Mouse (Mus musculus): Measurements from ENCODE around the gene Ddx39. TPM values are rescaled to one million over a fixed set of nuclear protein-coding genes. Genes with fewer than 3 reads are reported as not detected.
A peak's percentile ranks its signal among the peaks of the same experiment; 100 is the strongest.

Gene Ddx39
- polyA plus RNA-seq, 2 experiments, result 110 to 191 TPM

GRCm38 (mm10) chr8:83725521-83726102 lies 10.6 kb downstream of the Ddx39 start:
- Histone ChIP-seq H3K27me3 (ENCODE audit: control insufficient read depth, insufficient read depth, low read length) (no peaks in the 10 kb centered on the region), H3K4me2 (ENCODE audit: low read depth) (no peak overlapping the region), H3K27ac (no peak overlapping the region), H3K4me3 (ENCODE audit: insufficient read depth in 1 of 2, low read depth in 2 of 2, low read length in 2 of 2) (no peak overlapping the region), H3K4me1 (replicated peaks; ENCODE audit: control insufficient read depth in 2 of 2, insufficient read depth in 2 of 2, low read length in 1 of 2) (no peaks in the 10 kb centered on the region), H3K9ac (replicated peaks) (no peak overlapping the region), H3K36me3 (replicated peaks; ENCODE audit: control insufficient read depth, insufficient read depth, low read depth) (peaks cover 52% of the 10 kb centered on the region), H3K9me3 (ENCODE audit: control insufficient read depth, low read length) (no peaks in the 10 kb centered on the region)
- TF ChIP-seq CTCF (IDR thresholded peaks at IDR 0.05; ENCODE audit: low read depth) (no peak), EP300 (IDR thresholded peaks at IDR 0.05; ENCODE audit: low read depth) (no peak)
- WGBS (ENCODE audit: insufficient replicate concordance), result 80% methylated on average over 8 of the region's 8 CpGs
- DNase-seq (ENCODE audit: low read depth in 3 of 3, low spot score in 3 of 3) (no peak), ATAC-seq (ENCODE audit: insufficient read depth) (no peak)

DNA sequence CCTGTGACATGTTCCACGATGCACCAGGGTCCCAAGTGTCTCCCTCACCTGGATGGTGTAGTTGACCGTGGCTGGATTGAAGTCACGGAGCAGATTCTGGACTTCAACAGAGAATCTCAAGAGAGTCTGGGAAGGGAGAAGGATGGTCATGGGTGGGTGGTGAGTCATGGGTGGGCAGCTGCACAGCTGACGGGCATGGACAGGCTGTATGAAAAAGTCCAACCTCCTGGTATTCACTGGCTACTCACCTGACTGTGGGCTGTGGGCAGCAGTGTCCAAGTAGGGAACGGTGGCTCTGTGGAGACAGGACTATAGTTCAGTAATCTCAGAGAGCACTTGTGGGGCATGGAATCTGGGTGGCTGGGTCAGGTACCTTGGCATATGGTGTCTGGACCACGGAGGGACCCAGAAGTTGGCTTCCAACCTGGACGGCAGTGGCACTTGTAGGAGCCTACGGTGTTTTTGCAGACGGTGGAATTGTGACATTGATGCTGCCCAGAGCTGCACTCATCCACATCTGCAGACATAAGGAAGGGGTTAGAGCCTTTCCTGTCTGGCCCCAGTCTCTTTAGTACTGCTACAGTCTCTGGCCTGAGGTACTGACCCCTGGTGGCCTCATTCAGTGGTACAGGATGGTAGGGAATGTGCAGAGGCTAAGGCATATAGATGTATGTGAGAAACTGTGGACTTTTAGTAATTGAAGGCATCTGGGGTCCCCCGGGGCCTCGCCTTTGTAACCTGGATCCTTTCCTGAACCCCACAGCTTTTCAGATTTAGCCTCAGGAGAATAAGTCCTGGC lies 14.2 kb downstream of the Ddx39 start:
- no peak for TF ChIP-seq EP300 (IDR thresholded peaks at IDR 0.05; ENCODE audit: low read depth)
- peak; percentile 78 for TF ChIP-seq CTCF (IDR thresholded peaks at IDR 0.05; ENCODE audit: low read depth)
- 64% methylated on average over 11 of the region's 11 CpGs for WGBS (ENCODE audit: insufficient replicate concordance)
- ATAC-seq (ENCODE audit: insufficient read depth) (no peak), DNase-seq (ENCODE audit: low read depth in 3 of 3, low spot score in 3 of 3) (no peak)
- H3K9me3 ChIP-seq (ENCODE audit: control insufficient read depth, low read length), result no peaks in the 10 kb centered on the region
- H3K27me3 ChIP-seq (ENCODE audit: control insufficient read depth, insufficient read depth, low read length), result no peaks in the 10 kb centered on the region
- H3K4me2 ChIP-seq (ENCODE audit: low read depth), result no peak overlapping the region
- no peak overlapping the region for H3K4me3 ChIP-seq (ENCODE audit: insufficient read depth in 1 of 2, low read depth in 2 of 2, low read length in 2 of 2)
- no peaks in the 10 kb centered on the region for H3K4me1 ChIP-seq (replicated peaks; ENCODE audit: control insufficient read depth in 2 of 2, insufficient read depth in 2 of 2, low read length in 1 of 2)
- H3K36me3 ChIP-seq (replicated peaks; ENCODE audit: control insufficient read depth, insufficient read depth, low read depth), result peaks cover 16% of the 10 kb centered on the region
- no peak overlapping the region for H3K9ac ChIP-seq (replicated peaks)
- no peak overlapping the region for H3K27ac ChIP-seq

- H3K27ac ChIP-seq, result no peak overlapping the region
- H3K9ac ChIP-seq (replicated peaks), result no peak overlapping the region
- no peak overlapping the region for H3K4me3 ChIP-seq (ENCODE audit: insufficient read depth in 1 of 2, low read depth in 2 of 2, low read length in 2 of 2)
- H3K27me3 ChIP-seq (ENCODE audit: control insufficient read depth, insufficient read depth, low read length), result no peaks in the 10 kb centered on the region
- DNase-seq (ENCODE audit: low read depth in 3 of 3, low spot score in 3 of 3) (no peak), ATAC-seq (ENCODE audit: insufficient read depth) (no peak)
- no peaks in the 10 kb centered on the region for H3K4me1 ChIP-seq (replicated peaks; ENCODE audit: control insufficient read depth in 2 of 2, insufficient read depth in 2 of 2, low read length in 1 of 2)
- no peaks in the 10 kb centered on the region for H3K36me3 ChIP-seq (replicated peaks; ENCODE audit: control insufficient read depth, insufficient read depth, low read depth)
- no peaks in the 10 kb centered on the region for H3K9me3 ChIP-seq (ENCODE audit: control insufficient read depth, low read length)
- WGBS (ENCODE audit: insufficient replicate concordance), result 72% methylated on average over 5 of the region's 5 CpGs
- no peak overlapping the region for H3K4me2 ChIP-seq (ENCODE audit: low read depth)
- TF ChIP-seq EP300 (IDR thresholded peaks at IDR 0.05; ENCODE audit: low read depth) (no peak), CTCF (IDR thresholded peaks at IDR 0.05; ENCODE audit: low read depth) (no peak)
Measured at GRCm38 (mm10) chr8:83731906-83732305, 16.9 kb downstream of the Ddx39 start.

DNA sequence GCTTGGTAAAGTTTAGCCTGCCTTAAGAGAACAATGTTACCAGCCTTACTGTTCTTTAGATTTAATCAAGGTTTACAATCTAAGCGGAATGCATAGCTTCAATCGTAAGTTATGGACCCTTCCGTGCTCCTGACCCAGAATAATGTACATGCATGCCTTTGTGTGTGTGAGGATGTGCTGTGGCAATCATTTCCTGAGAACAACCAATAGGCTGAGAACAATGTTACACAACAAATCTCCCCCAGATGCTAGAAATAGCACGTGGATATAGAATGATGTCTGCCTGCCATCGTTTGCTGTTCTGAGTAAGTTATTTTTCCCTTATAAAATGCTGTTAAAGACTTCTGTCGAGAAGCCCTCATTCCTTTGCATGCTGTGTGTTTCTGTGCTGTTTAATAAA lies 17.9 kb downstream of the Ddx39 start:
- Histone ChIP-seq H3K4me3 (ENCODE audit: insufficient read depth in 1 of 2, low read depth in 2 of 2, low read length in 2 of 2) (no peak overlapping the region), H3K27ac (no peak overlapping the region), H3K36me3 (replicated peaks; ENCODE audit: control insufficient read depth, insufficient read depth, low read depth) (no peaks in the 10 kb centered on the region), H3K9ac (replicated peaks) (no peak overlapping the region), H3K9me3 (ENCODE audit: control insufficient read depth, low read length) (peaks cover 2% of the 10 kb centered on the region; the same call in 1 of the 2 replicates), H3K4me2 (ENCODE audit: low read depth) (no peak overlapping the region), H3K27me3 (ENCODE audit: control insufficient read depth, insufficient read depth, low read length) (no peaks in the 10 kb centered on the region), H3K4me1 (replicated peaks; ENCODE audit: control insufficient read depth in 2 of 2, insufficient read depth in 2 of 2, low read length in 1 of 2) (peaks cover 3% of the 10 kb centered on the region in 2 experiments; a peak in 1 of 4 replicates)
- no peak for DNase-seq (ENCODE audit: low read depth in 3 of 3, low spot score in 3 of 3)
- no peak for ATAC-seq (ENCODE audit: insufficient read depth)
- WGBS (ENCODE audit: insufficient replicate concordance), result 56% methylated on average over 6 of the region's 6 CpGs
- TF ChIP-seq CTCF (IDR thresholded peaks at IDR 0.05; ENCODE audit: low read depth) (no peak), EP300 (IDR thresholded peaks at IDR 0.05; ENCODE audit: low read depth) (no peak)

DNA sequence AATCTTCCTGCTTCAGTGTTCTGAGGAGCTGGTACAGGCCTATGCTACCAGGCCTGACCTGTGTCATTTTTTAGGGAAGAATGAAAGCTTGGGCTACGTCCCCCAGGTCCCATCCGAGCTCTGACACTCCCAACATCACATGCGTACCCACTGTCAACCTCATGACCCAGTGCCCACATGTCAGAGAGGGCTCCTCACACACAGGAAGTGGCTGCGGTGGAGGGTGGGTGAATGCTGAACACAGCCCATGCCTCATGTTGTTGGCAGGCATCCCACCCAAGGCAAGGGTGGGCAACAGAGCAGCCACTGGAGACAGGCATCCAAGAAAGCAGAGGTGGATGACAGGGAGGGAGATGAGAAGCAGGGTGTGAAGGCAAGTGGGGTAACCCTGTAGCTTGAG lies 21.7 kb downstream of the Ddx39 start:
- no peaks in the 10 kb centered on the region for H3K36me3 ChIP-seq (replicated peaks; ENCODE audit: control insufficient read depth, insufficient read depth, low read depth)
- TF ChIP-seq CTCF (IDR thresholded peaks at IDR 0.05; ENCODE audit: low read depth), result no peak
- no peak for TF ChIP-seq EP300 (IDR thresholded peaks at IDR 0.05; ENCODE audit: low read depth)
- no peak for ATAC-seq (ENCODE audit: insufficient read depth)
- no peak overlapping the region for H3K4me3 ChIP-seq (ENCODE audit: insufficient read depth in 1 of 2, low read depth in 2 of 2, low read length in 2 of 2)
- H3K27me3 ChIP-seq (ENCODE audit: control insufficient read depth, insufficient read depth, low read length), result no peaks in the 10 kb centered on the region
- H3K4me1 ChIP-seq (replicated peaks; ENCODE audit: control insufficient read depth in 2 of 2, insufficient read depth in 2 of 2, low read length in 1 of 2), result peaks cover 9 to 21% of the 10 kb centered on the region in 2 experiments; a peak in 3 of 4 replicates
- DNase-seq (ENCODE audit: low read depth in 3 of 3, low spot score in 3 of 3), result no peak
- no peak overlapping the region for H3K27ac ChIP-seq
- H3K9me3 ChIP-seq (ENCODE audit: control insufficient read depth, low read length), result peaks cover 2% of the 10 kb centered on the region; the same call in 1 of the 2 replicates
- H3K4me2 ChIP-seq (ENCODE audit: low read depth), result no peak overlapping the region
- 72% methylated on average over 4 of the region's 4 CpGs for WGBS (ENCODE audit: insufficient replicate concordance)
- H3K9ac ChIP-seq (replicated peaks), result no peak overlapping the region

Measured in liver, embryonic 14.5 days (tissue).